Mouse (Mus musculus) limb, embryonic 14.5 days (tissue): ENCODE measurements around the gene Cubn. TPM values are rescaled to one million over a fixed set of nuclear protein-coding genes. Genes with fewer than 3 reads are reported as not detected.

Experiments
- ATAC-seq: fragments of 200-750 bp; cut with Nextera tagmentation; 2 replicates; pipeline ENCODE4 v1.8.0; 2017; ENCODE audit warnings: low read depth, moderate number of reproducible peaks, moderate TSS enrichment; ENCODE audit not compliant: low FRiP score
- DNase-seq: peaks from one replicate; pipeline ENCODE4 v3.0.0-alpha.2; 2015; ENCODE audit warnings: low spot score
- H3K27ac ChIP-seq: fragments of 300-500 bp; sonication (generic); replicated peaks from 2 replicates; pipeline ENCODE4 v1.5.1; 2014; ENCODE audit warnings: low read depth, mild to moderate bottlenecking, low read length, moderate library complexity, mixed read lengths
- H3K27me3 ChIP-seq: fragments of 300-500 bp; sonication (generic); 2 replicates; pipeline ENCODE4 v1.6.1; 2014; ENCODE audit warnings: low read length, mixed read lengths; ENCODE audit not compliant: control insufficient read depth, insufficient read depth
- H3K36me3 ChIP-seq: fragments of 300-500 bp; sonication (generic); 2 replicates; pipeline ENCODE4 v1.6.1; 2014; ENCODE audit warnings: mild to moderate bottlenecking, low read length, moderate library complexity, mixed read lengths; ENCODE audit not compliant: control insufficient read depth, insufficient read depth
- H3K4me1 ChIP-seq: fragments of 300-500 bp; sonication (generic); 2 replicates; pipeline ENCODE4 v1.6.1; 2014; ENCODE audit warnings: antibody characterized with exemption, low read length, mixed read lengths; ENCODE audit not compliant: control insufficient read depth, insufficient read depth
- H3K4me2 ChIP-seq: fragments of 300-500 bp; sonication (generic); replicated peaks from 2 replicates; pipeline ENCODE4 v1.6.1; 2014; ENCODE audit warnings: low read depth, mild to moderate bottlenecking, low read length, moderate library complexity; ENCODE audit not compliant: severe bottlenecking
- H3K4me3 ChIP-seq: fragments of 300-500 bp; sonication (generic); replicated peaks from 2 replicates; pipeline ENCODE4 v1.5.1; 2014; ENCODE audit warnings: low read length
- H3K9ac ChIP-seq: fragments of 300-500 bp; sonication (generic); 2 replicates; pipeline ENCODE4 v1.6.1; 2014; ENCODE audit warnings: mild to moderate bottlenecking, low read depth, low read length, moderate library complexity; ENCODE audit not compliant: severe bottlenecking
- H3K9me3 ChIP-seq: fragments of 300-500 bp; sonication (generic); 2 replicates; pipeline ENCODE4 v1.6.1; 2016; ENCODE audit warnings: low read length; ENCODE audit not compliant: control insufficient read depth
- POLR2A ChIP-seq: fragments of 200-500 bp; IDR thresholded peaks from 2 replicates; pipeline ENCODE4 v1.8.0; 2012; ENCODE audit warnings: inconsistent platforms, mild to moderate bottlenecking, moderate library complexity, borderline replicate concordance; ENCODE audit not compliant: insufficient read depth, insufficient read length; ENCODE audit errors: extremely low read depth
- WGBS: fragments of 180-500 bp; shearing (Covaris S2); extraction: QIAGEN DNeasy Blood & Tissue Kit; methylation state at CpG from one replicate; pipeline ENCODE4 v1.1.7; 2014; 5-methylcytosine and 5-hydroxymethylcytosine counted together
- polyA plus RNA-seq, 2 experiments: library from polyadenylated mRNA; depleted of rRNA in 1 of 2; stranded (reverse) in 1 of 2; unstranded in 1 of 2; fragments of >200 nt; fragmentation: Nextera tagmentation in 1 of 2; extraction: Ambion mirVana in 1 of 2; gene quantifications; 2 replicates each; pipeline versions ENCODE4 v1.2.1 to v1.2.3; 2012 to 2014

The Cubn gene
- polyA plus RNA-seq, 2 experiments: 0.28 TPM

- no peak for ATAC-seq
- no peak for DNase-seq
- H3K4me3 ChIP-seq: no peak overlapping the region
- H3K27me3 ChIP-seq: no peaks in the 10 kb centered on the region
- no peaks in the 10 kb centered on the region for H3K9me3 ChIP-seq
- H3K27ac ChIP-seq: no peak overlapping the region
- no peak for TF ChIP-seq POLR2A
- peaks cover 14% of the 10 kb centered on the region for H3K4me1 ChIP-seq
- no peak overlapping the region for H3K4me2 ChIP-seq
- no peak overlapping the region for H3K9ac ChIP-seq
- no peaks in the 10 kb centered on the region for H3K36me3 ChIP-seq
- WGBS: 94% methylated on average over 5 of the region's 5 CpGs
These were observed 105.0 kb downstream of the Cubn start for GRCm38 (mm10) chr2:13386631-13387030.

GRCm38 (mm10) chr2:13385542-13386345 is 105.9 kb downstream of the Cubn start:
- ATAC-seq (no peak; the same call in 1 of the 2 replicates), DNase-seq (no peak)
- TF ChIP-seq POLR2A: no peak
- H3K27ac ChIP-seq: peak overlapping the region; percentile 68
- H3K9me3 ChIP-seq: no peaks in the 10 kb centered on the region
- no peaks in the 10 kb centered on the region for H3K27me3 ChIP-seq
- H3K4me3 ChIP-seq: no peak overlapping the region
- H3K9ac ChIP-seq: no peak overlapping the region
- 46% methylated on average over 3 of the region's 3 CpGs for WGBS
- no peaks in the 10 kb centered on the region for H3K36me3 ChIP-seq
- peaks cover 14% of the 10 kb centered on the region for H3K4me1 ChIP-seq
- no peak overlapping the region for H3K4me2 ChIP-seq

GRCm38 (mm10) chr2:13384775-13385541 is 106.7 kb downstream of the Cubn start:
- H3K27me3 ChIP-seq: no peaks in the 10 kb centered on the region
- WGBS: 29% methylated on average over 4 of the region's 4 CpGs
- peak; percentile 40 for DNase-seq

GRCm38 (mm10) chr2:13376166-13376565 is 115.4 kb downstream of the Cubn start:
- Histone ChIP-seq H3K4me3 (no peak overlapping the region), H3K36me3 (no peaks in the 10 kb centered on the region), H3K4me2 (no peak overlapping the region), H3K9me3 (no peaks in the 10 kb centered on the region), H3K27me3 (no peaks in the 10 kb centered on the region), H3K4me1 (peaks cover 13% of the 10 kb centered on the region), H3K27ac (no peak overlapping the region), H3K9ac (no peak overlapping the region)
- ATAC-seq (no peak), DNase-seq (no peak)
- WGBS: 84% methylated on average over 4 of the region's 4 CpGs
- no peak for TF ChIP-seq POLR2A

More at GRCm38 (mm10) chr2:13384775-13385541, 106.7 kb downstream of the Cubn start:
- ATAC-seq: peak; percentile 53
- Histone ChIP-seq H3K9ac (no peak overlapping the region), H3K27ac (peak overlapping the region; percentile 68), H3K4me1 (peaks cover 14% of the 10 kb centered on the region), H3K36me3 (no peaks in the 10 kb centered on the region), H3K4me2 (no peak overlapping the region), H3K4me3 (no peak overlapping the region), H3K9me3 (no peaks in the 10 kb centered on the region)
- no peak for TF ChIP-seq POLR2A

GRCm38 (mm10) chr2:13373291-13373690 is 118.3 kb downstream of the Cubn start:
- Histone ChIP-seq H3K27me3 (no peaks in the 10 kb centered on the region), H3K4me3 (no peak overlapping the region), H3K9me3 (no peaks in the 10 kb centered on the region), H3K4me2 (no peak overlapping the region), H3K4me1 (peaks cover 13% of the 10 kb centered on the region), H3K36me3 (no peaks in the 10 kb centered on the region), H3K9ac (no peak overlapping the region), H3K27ac (no peak overlapping the region)
- ATAC-seq: no peak
- DNase-seq: no peak
- 61% methylated on average over 1 of the region's 1 CpGs for WGBS
- TF ChIP-seq POLR2A: no peak
